Mouse (Mus musculus) layer of hippocampus, adult 9-11 months (tissue): ENCODE measurements around the gene Polr3a.

Source experiments
- DNase-seq: peaks from one replicate; pipeline ENCODE4 v3.0.0; 2022

Gene Polr3a

GRCm38 (mm10) chr14:24486773-24487227 is at the start of gene Polr3a, which contains the start of gene Rps24:
TSS of gene Polr3a (minus strand) at chr14:24487058.
TSS of gene Rps24 (plus strand) at chr14:24487125.
- peak; percentile 94 for DNase-seq

GRCm38 (mm10) chr14:24534865-24535545 is 48.1 kb upstream of the Polr3a start:
- no peak for DNase-seq

- no peak for DNase-seq
Observed at GRCm38 (mm10) chr14:24530228-24530627, 43.4 kb upstream of the Polr3a start.

- DNase-seq = no peak
Observed at GRCm38 (mm10) chr14:24526440-24526839, 39.6 kb upstream of the Polr3a start.

GRCm38 (mm10) chr14:24525677-24526415 is 39.0 kb upstream of the Polr3a start:
- DNase-seq = no peak

GRCm38 (mm10) chr14:24525137-24525536 is 38.3 kb upstream of the Polr3a start:
- no peak for DNase-seq

GRCm38 (mm10) chr14:24521597-24521996 is 34.7 kb upstream of the Polr3a start:
- no peak for DNase-seq

- DNase-seq = no peak
Observed at GRCm38 (mm10) chr14:24512527-24513161, 25.8 kb upstream of the Polr3a start.

GRCm38 (mm10) chr14:24510679-24511078 is 23.8 kb upstream of the Polr3a start:
- no peak for DNase-seq

GRCm38 (mm10) chr14:24510218-24510617 is 23.4 kb upstream of the Polr3a start:
- no peak for DNase-seq

- DNase-seq = no peak
Observed at GRCm38 (mm10) chr14:24509557-24509956, 22.7 kb upstream of the Polr3a start.

GRCm38 (mm10) chr14:24508070-24508773 is 21.4 kb upstream of the Polr3a start:
- DNase-seq = no peak

GRCm38 (mm10) chr14:24507452-24508069 is 20.7 kb upstream of the Polr3a start:
- no peak for DNase-seq

- no peak for DNase-seq
Observed at GRCm38 (mm10) chr14:24501256-24501655, 14.4 kb upstream of the Polr3a start.

- no peak for DNase-seq
Observed at GRCm38 (mm10) chr14:24500845-24501186, 14.0 kb upstream of the Polr3a start.

- DNase-seq = peak; percentile 73
Observed at GRCm38 (mm10) chr14:24500091-24500844, 13.4 kb upstream of the Polr3a start.

- no peak for DNase-seq
Observed at GRCm38 (mm10) chr14:24499478-24499877, 12.6 kb upstream of the Polr3a start.

GRCm38 (mm10) chr14:24498561-24499255 is 11.8 kb upstream of the Polr3a start:
- no peak for DNase-seq

- no peak for DNase-seq
Observed at GRCm38 (mm10) chr14:24497443-24497842, 10.6 kb upstream of the Polr3a start.

GRCm38 (mm10) chr14:24496507-24496906 is 9.6 kb upstream of the Polr3a start:
- no peak for DNase-seq

- no peak for DNase-seq
Observed at GRCm38 (mm10) chr14:24493256-24493655, 6.4 kb upstream of the Polr3a start.
